Mouse (Mus musculus) gastrocnemius, postnatal 14 days (tissue): ENCODE measurements around the gene Dot1l. TPM values are rescaled to one million over a fixed set of nuclear protein-coding genes. Genes with fewer than 3 reads are reported as not detected.
A peak's percentile ranks its signal among the peaks of the same experiment; 100 is the strongest.

Experiments used
- DNase-seq: peaks from one replicate; pipeline ENCODE4 v3.0.0; 2021; ENCODE audit warnings: mixed read lengths
- intact Hi-C: fragments of 180-260 bp; cut with DNase I; formaldehyde crosslinking; loops from one replicate; pipeline ENCODE4 v1.15.1; 2025; ENCODE audit warnings: low total_unique reads
- long read RNA-seq, 2 experiments: library from polyadenylated mRNA; stranded (forward); transcript quantifications; one replicate each; pipeline ENCODE4 v2.0.0; 2021
- total RNA-seq, 2 experiments: library from RNA; stranded (reverse); gene quantifications; 2 replicates each; pipeline ENCODE4 v1.2.3; 2021

The Dot1l gene
- total RNA-seq = 10 to 100 TPM; 25.5 to 26.1 TPM
- long read RNA-seq, experiment 1, full-length matches to known transcripts = 1 of 13 reads
- long read RNA-seq, experiment 1, partial matches to known transcripts = 6 of 13 reads
- long read RNA-seq, experiment 1, other reads (novel, unspliced or antisense) = 6 of 13 reads
- long read RNA-seq, experiment 2, full-length matches to known transcripts = 3 of 18 reads
- long read RNA-seq, experiment 2, partial matches to known transcripts = 8 of 18 reads
- long read RNA-seq, experiment 2, other reads (novel, unspliced or antisense) = 7 of 18 reads

- DNase-seq = peak; percentile 99
- intact Hi-C loops = no loop called here
These were observed at the start of gene Dot1l for GRCm38 (mm10) chr10:80754594-80755290. TSS of gene Dot1l (plus strand) at chr10:80755206.

- intact Hi-C loops = no loop called here
- no peak for DNase-seq
These were observed 49.5 kb upstream of the Dot1l start for GRCm38 (mm10) chr10:80705479-80705878.

- no peak for DNase-seq
- intact Hi-C loops = no loop called here
These were observed 44.2 kb upstream of the Dot1l start for GRCm38 (mm10) chr10:80710834-80711233.

GRCm38 (mm10) chr10:80717281-80717680 lies 37.7 kb upstream of the Dot1l start:
- intact Hi-C loops = no loop called here
- no peak for DNase-seq

GRCm38 (mm10) chr10:80727369-80728127 lies 27.5 kb upstream of the Dot1l start:
- intact Hi-C loops = no loop called here
- DNase-seq = no peak

- intact Hi-C loops = no loop called here
- no peak for DNase-seq
These were observed 22.4 kb upstream of the Dot1l start for GRCm38 (mm10) chr10:80732611-80733101.

- no peak for DNase-seq
- intact Hi-C loops = no loop called here
These were observed 18.3 kb upstream of the Dot1l start for GRCm38 (mm10) chr10:80736731-80737130.

- intact Hi-C loops = no loop called here
- DNase-seq = no peak
These were observed 16.3 kb upstream of the Dot1l start for GRCm38 (mm10) chr10:80738657-80739056.

GRCm38 (mm10) chr10:80741146-80741545 lies 13.9 kb upstream of the Dot1l start:
- DNase-seq = no peak
- intact Hi-C loops = no loop called here

GRCm38 (mm10) chr10:80741634-80742179 lies 13.3 kb upstream of the Dot1l start:
- intact Hi-C loops = no loop called here
- DNase-seq = no peak

- DNase-seq = peak; percentile 97
- intact Hi-C loops = no loop called here
These were observed 12.6 kb upstream of the Dot1l start, which contains the start of gene Ap3d1 for GRCm38 (mm10) chr10:80742180-80742978. TSS of gene Ap3d1 (minus strand) at chr10:80742264.

- intact Hi-C loops = no loop called here
- peak; percentile 57 for DNase-seq
These were observed 10.7 kb upstream of the Dot1l start for GRCm38 (mm10) chr10:80744262-80744661.

GRCm38 (mm10) chr10:80747410-80747809 lies 7.6 kb upstream of the Dot1l start:
- intact Hi-C loops = loop anchor here (5.0 kb wide), 1 partner anchor 45 kb away; no protein-coding TSS in a partner anchor

GRCm38 (mm10) chr10:80748609-80749008 lies 6.4 kb upstream of the Dot1l start:
- intact Hi-C loops = loop anchor here (2.0 to 5.0 kb wide), 2 partner anchors 44 to 128 kb away; no protein-coding TSS in a partner anchor
- DNase-seq = peak; percentile 65

More at GRCm38 (mm10) chr10:80747410-80747809, 7.6 kb upstream of the Dot1l start:
- DNase-seq = peak; percentile 81

GRCm38 (mm10) chr10:80751188-80751832 lies 3.7 kb upstream of the Dot1l start:
- intact Hi-C loops = no loop called here

GRCm38 (mm10) chr10:80752079-80752625 lies 2.9 kb upstream of the Dot1l start:
- intact Hi-C loops = no loop called here
- DNase-seq = peak; percentile 90

More at GRCm38 (mm10) chr10:80751188-80751832, 3.7 kb upstream of the Dot1l start:
- DNase-seq = peak; percentile 74

GRCm38 (mm10) chr10:80755291-80756015 lies 447 bp downstream of the Dot1l start:
- intact Hi-C loops = no loop called here

More at GRCm38 (mm10) chr10:80755291-80756015, 447 bp downstream of the Dot1l start:
- peak; percentile 49 for DNase-seq
